Mouse (Mus musculus): ENCODE results near the gene Zfp39.
A peak's percentile ranks its signal among the peaks of the same experiment; 100 is the strongest.

DNA sequence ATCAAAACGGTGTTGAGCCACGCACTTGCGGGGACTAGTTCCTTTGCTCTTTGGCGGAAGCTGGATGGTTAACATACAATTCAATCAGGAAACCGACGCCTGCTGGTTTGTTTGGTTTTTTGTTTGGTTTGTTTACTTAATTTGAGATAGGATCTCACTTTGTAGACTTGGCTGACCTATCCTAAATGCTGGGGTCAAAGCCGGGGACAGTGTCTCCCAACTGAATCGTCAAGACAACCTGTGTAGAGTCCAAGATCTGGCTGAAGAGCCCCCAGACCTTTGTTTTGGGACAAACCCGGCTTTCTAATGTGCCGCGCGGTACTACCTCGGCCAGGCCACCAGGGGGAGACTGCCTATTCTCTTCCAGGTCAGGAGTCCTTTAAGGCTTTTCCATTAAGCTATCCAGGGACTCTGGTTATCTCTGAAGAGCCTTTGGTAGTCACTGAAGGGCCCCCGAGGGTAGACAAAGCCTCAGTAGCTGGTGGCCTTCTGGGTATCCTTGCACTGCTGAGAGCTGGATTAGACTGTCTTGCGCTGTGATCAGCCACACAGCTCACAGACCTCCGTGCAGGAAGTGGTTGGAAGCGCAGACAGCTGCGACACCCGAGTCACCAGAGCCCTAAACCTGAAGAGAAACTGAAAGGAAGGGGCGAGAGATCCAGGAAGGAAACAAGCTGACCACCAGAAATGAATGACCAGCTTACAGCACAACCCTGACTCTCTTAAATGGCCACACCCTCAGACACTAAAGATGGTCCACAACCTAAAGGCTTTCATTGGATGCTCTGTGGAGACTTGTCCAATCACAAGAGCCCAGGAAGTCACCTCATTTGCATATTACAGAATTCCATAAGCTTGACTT is 24.0 kb upstream of the Zfp39 start:
- TF ChIP-seq POLR2A (IDR thresholded peaks at IDR 0.05; ENCODE audit: borderline replicate concordance, insufficient read depth, low read length), result no peak
- TF ChIP-seq CTCF (IDR thresholded peaks at IDR 0.05; ENCODE audit: borderline replicate concordance, insufficient read depth, low read depth, low read length), result peak; percentile 77
